Mouse (Mus musculus) midbrain, embryonic 15.5 days (tissue): ENCODE data around the gene Tmem30a. TPM values are rescaled to one million over a fixed set of nuclear protein-coding genes. Genes with fewer than 3 reads are reported as not detected.

ENCODE experiments used
- ATAC-seq: fragments of 200-750 bp; cut with Nextera tagmentation; replicated peaks from 2 replicates; pipeline ENCODE4 v1.8.0; 2017; ENCODE audit warnings: moderate TSS enrichment
- H3K27ac ChIP-seq: fragments of 300-500 bp; sonication (generic); 2 replicates; pipeline ENCODE4 v1.5.1; 2015; ENCODE audit warnings: mild to moderate bottlenecking, inconsistent platforms
- H3K27me3 ChIP-seq: fragments of 300-500 bp; sonication (generic); replicated peaks from 2 replicates; pipeline ENCODE4 v1.6.1; 2015; ENCODE audit warnings: inconsistent platforms
- H3K36me3 ChIP-seq: fragments of 300-500 bp; sonication (generic); replicated peaks from 2 replicates; pipeline ENCODE4 v1.6.1; 2015; ENCODE audit warnings: inconsistent platforms
- H3K4me1 ChIP-seq: fragments of 300-500 bp; sonication (generic); 2 replicates; pipeline ENCODE4 v1.6.1; 2015; ENCODE audit warnings: inconsistent platforms
- H3K4me2 ChIP-seq: fragments of 300-500 bp; sonication (generic); 2 replicates; pipeline ENCODE4 v1.6.1; 2015; ENCODE audit warnings: inconsistent platforms, mild to moderate bottlenecking, moderate library complexity
- H3K4me3 ChIP-seq: fragments of 300-500 bp; sonication (generic); 2 replicates; pipeline ENCODE4 v1.5.1; 2015; ENCODE audit warnings: mild to moderate bottlenecking, inconsistent platforms
- H3K9ac ChIP-seq: fragments of 300-500 bp; sonication (generic); 2 replicates; pipeline ENCODE4 v1.6.1; 2015; ENCODE audit warnings: mild to moderate bottlenecking, inconsistent platforms
- H3K9me3 ChIP-seq: fragments of 300-500 bp; sonication (generic); 2 replicates; pipeline ENCODE4 v1.6.1; 2016; ENCODE audit warnings: inconsistent platforms
- WGBS: fragments of 180-500 bp; shearing (Covaris S2); methylation state at CpG from one replicate; pipeline ENCODE4 v1.1.7; 2015; ENCODE audit warnings: mixed read lengths; 5-methylcytosine and 5-hydroxymethylcytosine counted together
- polyA plus RNA-seq: library from polyadenylated mRNA; unstranded; fragments of >200 nt; fragmentation: Nextera tagmentation; extraction: Ambion mirVana; gene quantifications from 2 replicates; pipeline ENCODE4 v1.2.1, GENCODE M21; 2015

The Tmem30a gene
- polyA plus RNA-seq, result 113 and 114 TPM in 2 replicates

DNA sequence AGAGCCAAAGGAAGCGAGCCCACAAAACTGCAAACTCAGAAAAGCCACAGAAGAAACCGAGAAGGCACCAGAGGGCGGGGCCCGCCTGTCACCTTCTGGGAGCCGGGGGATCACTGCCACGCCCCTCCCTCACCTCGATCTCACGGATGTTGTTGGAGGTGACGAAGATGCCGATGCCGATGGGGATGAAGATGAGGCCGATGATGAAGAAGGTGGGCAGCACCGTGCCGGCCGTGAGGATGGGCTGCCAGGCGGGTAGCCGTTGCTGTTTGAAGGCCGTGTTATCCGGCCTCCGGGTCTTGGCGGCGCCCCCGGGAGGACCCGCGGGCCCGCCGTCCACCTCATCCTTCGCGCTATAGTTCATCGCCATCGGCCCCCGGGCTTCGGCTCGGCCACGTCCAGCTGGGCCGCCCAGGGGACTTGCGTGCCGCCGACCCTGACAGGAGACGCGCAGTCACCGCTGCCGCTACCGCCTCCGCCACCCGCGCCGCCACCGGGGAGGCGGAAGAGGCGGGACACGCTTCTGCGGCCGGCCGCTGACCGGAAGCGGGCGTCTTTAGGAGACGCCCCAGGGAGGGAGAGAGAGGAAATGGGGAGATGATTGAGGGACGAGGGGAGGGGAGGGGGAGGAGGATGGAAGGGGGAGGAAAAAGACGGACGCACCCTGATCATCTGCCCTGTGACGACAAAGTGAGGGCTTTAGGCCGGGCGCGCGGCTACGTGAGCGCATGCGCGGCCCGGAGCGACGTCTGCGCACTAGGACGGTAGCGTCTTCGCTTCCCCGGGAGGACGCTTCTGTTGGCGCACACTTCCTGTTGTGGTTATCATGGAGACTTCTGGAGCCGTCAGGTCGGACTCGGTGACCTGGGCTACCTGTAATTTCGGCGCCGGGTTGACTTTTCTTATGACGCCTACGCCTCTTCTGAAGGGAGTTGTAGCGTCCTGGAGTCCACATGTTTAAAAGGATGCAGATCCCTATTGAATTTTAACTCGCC is at the start of gene Tmem30a:
Gene Tmem30a (minus strand): TSS at position 667 of the 995 bp plus-strand sequence.
- H3K4me1 ChIP-seq, result peaks cover 27% of the 10 kb centered on the region
- H3K27ac ChIP-seq, result peak within 1 kb of the TSS; percentile 91
- no peaks in the 10 kb centered on the region for H3K27me3 ChIP-seq
- H3K4me2 ChIP-seq, result peak within 1 kb of the TSS; percentile 54
- H3K4me3 ChIP-seq, result peak within 1 kb of the TSS; percentile 91
- under 1% methylated on average over 91 of the region's 91 CpGs for WGBS
- no peaks in the 10 kb centered on the region for H3K9me3 ChIP-seq
- H3K36me3 ChIP-seq, result no peaks in the 10 kb centered on the region
- peak; percentile 99 for ATAC-seq
- peak within 1 kb of the TSS; percentile 90 for H3K9ac ChIP-seq

DNA sequence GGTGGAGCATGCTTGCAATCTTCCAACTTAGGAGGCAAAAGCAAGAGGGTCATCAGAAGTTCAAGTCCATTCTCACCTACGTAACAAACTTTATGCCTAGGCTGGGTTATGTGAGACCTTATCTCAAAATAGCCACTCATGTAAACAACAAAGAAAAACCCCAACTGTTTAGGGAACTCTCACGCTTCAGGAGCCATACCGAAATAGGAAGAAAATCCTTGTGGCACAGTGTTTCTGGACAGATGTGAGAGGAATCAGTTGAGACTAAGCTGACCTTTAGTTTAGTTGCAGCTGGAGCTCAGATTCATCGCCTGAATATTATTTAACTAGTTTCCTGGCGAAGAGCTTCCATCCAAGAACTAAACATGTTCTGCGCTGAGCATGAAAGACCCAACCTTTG is 49.3 kb upstream of the Tmem30a start:
- no peaks in the 10 kb centered on the region for H3K4me1 ChIP-seq
- no peak for ATAC-seq
- WGBS, result 87% methylated on average over 6 of the region's 6 CpGs
- no peaks in the 10 kb centered on the region for H3K9me3 ChIP-seq
- no peaks in the 10 kb centered on the region for H3K27me3 ChIP-seq
- H3K4me3 ChIP-seq, result no peak overlapping the region
- H3K36me3 ChIP-seq, result no peaks in the 10 kb centered on the region
- H3K4me2 ChIP-seq, result no peak overlapping the region
- H3K27ac ChIP-seq, result no peak overlapping the region
- H3K9ac ChIP-seq, result no peak overlapping the region

GRCm38 (mm10) chr9:79842028-79842427 is 48.7 kb upstream of the Tmem30a start:
- no peaks in the 10 kb centered on the region for H3K9me3 ChIP-seq
- no peak overlapping the region for H3K27ac ChIP-seq
- no peaks in the 10 kb centered on the region for H3K27me3 ChIP-seq
- no peak overlapping the region for H3K4me3 ChIP-seq
- H3K4me1 ChIP-seq, result no peaks in the 10 kb centered on the region
- no peak overlapping the region for H3K4me2 ChIP-seq
- no peaks in the 10 kb centered on the region for H3K36me3 ChIP-seq
- no peak overlapping the region for H3K9ac ChIP-seq
- ATAC-seq, result peak; percentile 73

DNA sequence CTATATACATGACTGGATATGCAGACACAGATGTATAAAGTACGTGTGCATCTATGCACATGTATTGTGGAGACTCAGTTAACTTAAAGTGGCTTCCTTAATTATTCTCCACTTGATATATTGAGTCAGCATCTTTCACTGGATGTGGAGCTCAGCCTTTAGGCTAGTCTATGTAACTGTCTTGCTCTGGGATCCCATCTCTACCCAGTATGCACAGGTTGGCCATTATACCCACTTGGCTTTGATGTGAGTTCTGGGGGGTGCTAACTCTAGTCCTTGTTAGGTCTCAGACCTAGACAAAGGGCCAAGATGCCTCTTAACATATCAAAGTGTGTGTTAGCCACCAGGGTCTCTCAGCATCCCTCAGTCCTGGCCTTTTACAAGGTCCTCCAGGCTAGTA is 38.0 kb upstream of the Tmem30a start:
- peak; percentile 62 for ATAC-seq
- WGBS, result 71% methylated on average over 1 of the region's 1 CpGs

GRCm38 (mm10) chr9:79830874-79831273 is 37.6 kb upstream of the Tmem30a start:
- no peaks in the 10 kb centered on the region for H3K9me3 ChIP-seq
- WGBS, result 5% methylated on average over 4 of the region's 4 CpGs
- peak; percentile 85 for ATAC-seq
- H3K4me3 ChIP-seq, result no peak overlapping the region
- H3K27ac ChIP-seq, result no peak overlapping the region
- H3K4me1 ChIP-seq, result peaks cover 13% of the 10 kb centered on the region
- no peaks in the 10 kb centered on the region for H3K27me3 ChIP-seq
- H3K9ac ChIP-seq, result no peak overlapping the region
- no peaks in the 10 kb centered on the region for H3K36me3 ChIP-seq
- peak overlapping the region; percentile 54 for H3K4me2 ChIP-seq

More for the DNA sequence above, 38.0 kb upstream of the Tmem30a start:
- no peak overlapping the region for H3K9ac ChIP-seq
- no peaks in the 10 kb centered on the region for H3K27me3 ChIP-seq
- no peak overlapping the region for H3K4me2 ChIP-seq
- no peak overlapping the region for H3K27ac ChIP-seq
- H3K9me3 ChIP-seq, result no peaks in the 10 kb centered on the region
- no peaks in the 10 kb centered on the region for H3K36me3 ChIP-seq
- H3K4me3 ChIP-seq, result no peak overlapping the region
- peaks cover 13% of the 10 kb centered on the region for H3K4me1 ChIP-seq

GRCm38 (mm10) chr9:79829842-79830800 is 36.8 kb upstream of the Tmem30a start:
- 10% methylated on average over 23 of the region's 23 CpGs for WGBS
- Histone ChIP-seq H3K9ac (0 out of 2 replicates have a peak overlapping the region, but pooled peaks have one; percentile 8), H3K27ac (no peak overlapping the region), H3K27me3 (no peaks in the 10 kb centered on the region), H3K4me1 (peaks cover 13% of the 10 kb centered on the region), H3K9me3 (no peaks in the 10 kb centered on the region), H3K36me3 (no peaks in the 10 kb centered on the region), H3K4me2 (peak overlapping the region; percentile 54), H3K4me3 (peak overlapping the region; percentile 29)
- peak; percentile 48; the same call in 1 of the 2 replicates for ATAC-seq

DNA sequence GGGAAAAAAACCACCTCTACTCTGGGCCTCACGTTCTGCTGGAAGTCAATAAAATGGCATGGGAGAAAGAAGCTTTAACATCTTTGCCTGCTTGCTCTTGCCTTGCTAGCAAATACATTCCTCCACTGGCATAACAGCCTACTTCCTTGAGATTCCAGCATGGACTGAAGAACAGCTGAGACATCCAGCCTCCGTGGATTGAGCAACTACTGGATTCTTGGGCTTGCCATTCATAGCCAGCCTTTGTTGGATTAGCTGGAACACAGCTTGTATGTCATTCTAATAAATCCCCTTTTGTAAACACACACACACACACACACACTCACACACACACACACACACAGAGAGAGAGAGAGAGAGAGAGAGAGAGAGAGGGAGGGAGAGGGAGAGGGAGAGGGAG is 33.8 kb upstream of the Tmem30a start:
- peaks cover 13% of the 10 kb centered on the region for H3K4me1 ChIP-seq
- H3K9me3 ChIP-seq, result no peaks in the 10 kb centered on the region
- H3K4me2 ChIP-seq, result no peak overlapping the region
- H3K4me3 ChIP-seq, result no peak overlapping the region
- no peak overlapping the region for H3K9ac ChIP-seq
- H3K36me3 ChIP-seq, result no peaks in the 10 kb centered on the region
- ATAC-seq, result no peak
- no peak overlapping the region for H3K27ac ChIP-seq
- WGBS, result 30% methylated on average over 2 of the region's 2 CpGs
- no peaks in the 10 kb centered on the region for H3K27me3 ChIP-seq

- no peak for ATAC-seq
- H3K27ac ChIP-seq, result no peak overlapping the region
- no peak overlapping the region for H3K4me3 ChIP-seq
- no peak overlapping the region for H3K9ac ChIP-seq
- no peaks in the 10 kb centered on the region for H3K36me3 ChIP-seq
- H3K9me3 ChIP-seq, result no peaks in the 10 kb centered on the region
- H3K27me3 ChIP-seq, result no peaks in the 10 kb centered on the region
- H3K4me1 ChIP-seq, result peaks cover 8% of the 10 kb centered on the region
- WGBS, result 13% methylated on average over 7 of the region's 7 CpGs
- H3K4me2 ChIP-seq, result no peak overlapping the region
Measured at GRCm38 (mm10) chr9:79825526-79825925, 32.2 kb upstream of the Tmem30a start.

DNA sequence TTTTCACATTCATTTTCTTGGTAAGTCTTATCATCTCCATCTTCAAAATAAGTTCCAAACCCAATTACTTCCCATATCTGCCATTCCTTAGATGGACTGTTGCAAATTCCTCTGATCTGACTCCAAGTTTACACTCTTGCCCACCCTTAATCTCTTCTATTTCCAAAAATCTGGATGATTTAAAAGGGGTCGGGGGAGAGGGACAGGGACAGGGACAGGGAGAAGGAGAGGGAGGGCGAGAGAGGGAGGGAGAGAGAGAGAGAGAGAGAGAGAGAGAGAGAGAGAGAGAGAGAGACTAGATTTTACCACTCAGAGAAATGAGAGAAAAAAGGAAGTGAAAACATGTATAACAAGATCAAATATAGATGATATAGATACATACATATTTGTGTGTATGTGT is 30.5 kb upstream of the Tmem30a start:
- 10% methylated on average over 2 of the region's 2 CpGs for WGBS
- Histone ChIP-seq H3K4me3 (no peak overlapping the region), H3K9ac (no peak overlapping the region), H3K27ac (no peak overlapping the region), H3K9me3 (no peaks in the 10 kb centered on the region), H3K36me3 (no peaks in the 10 kb centered on the region), H3K4me1 (no peaks in the 10 kb centered on the region), H3K27me3 (no peaks in the 10 kb centered on the region), H3K4me2 (no peak overlapping the region)
- no peak for ATAC-seq

GRCm38 (mm10) chr9:79823438-79823837 is 30.1 kb upstream of the Tmem30a start:
- Histone ChIP-seq H3K4me3 (no peak overlapping the region), H3K36me3 (no peaks in the 10 kb centered on the region), H3K4me2 (no peak overlapping the region), H3K27me3 (no peaks in the 10 kb centered on the region), H3K4me1 (no peaks in the 10 kb centered on the region), H3K27ac (no peak overlapping the region), H3K9me3 (no peaks in the 10 kb centered on the region), H3K9ac (no peak overlapping the region)
- WGBS, result 11% methylated on average over 4 of the region's 4 CpGs
- ATAC-seq, result no peak

- no peak overlapping the region for H3K4me3 ChIP-seq
- H3K9me3 ChIP-seq, result no peaks in the 10 kb centered on the region
- H3K36me3 ChIP-seq, result no peaks in the 10 kb centered on the region
- no peaks in the 10 kb centered on the region for H3K27me3 ChIP-seq
- ATAC-seq, result no peak
- no peak overlapping the region for H3K4me2 ChIP-seq
- 92% methylated on average over 5 of the region's 5 CpGs for WGBS
- H3K9ac ChIP-seq, result no peak overlapping the region
- no peaks in the 10 kb centered on the region for H3K4me1 ChIP-seq
- no peak overlapping the region for H3K27ac ChIP-seq
Measured at GRCm38 (mm10) chr9:79816464-79816863, 23.2 kb upstream of the Tmem30a start.

GRCm38 (mm10) chr9:79816013-79816412 is 22.7 kb upstream of the Tmem30a start:
- Histone ChIP-seq H3K36me3 (no peaks in the 10 kb centered on the region), H3K4me3 (no peak overlapping the region), H3K9ac (no peak overlapping the region), H3K27ac (no peak overlapping the region), H3K9me3 (no peaks in the 10 kb centered on the region), H3K4me1 (no peaks in the 10 kb centered on the region), H3K4me2 (no peak overlapping the region), H3K27me3 (no peaks in the 10 kb centered on the region)
- ATAC-seq, result no peak
- 93% methylated on average over 11 of the region's 11 CpGs for WGBS
